Mouse (Mus musculus) layer of hippocampus, postnatal 10 days (tissue): ENCODE data around the gene Tubb3. TPM values are rescaled to one million over a fixed set of nuclear protein-coding genes. Genes with fewer than 3 reads are reported as not detected.
"Not testable (repeated sequence)": the region's sequence is repeated elsewhere in the genome, so short reads cannot be mapped to it uniquely, and the experiment has no call there.

Experiments
- DNase-seq, 2 experiments: peaks; one replicate each; pipeline ENCODE4 v3.0.0; 2021; ENCODE audit warnings: low spot score in 2 of 2
- total RNA-seq, 2 experiments: library from RNA; stranded (reverse); gene quantifications; 2 replicates each; pipeline ENCODE4 v1.2.3; 2021

The Tubb3 gene
- total RNA-seq, 2 experiments from 2014 or later: 1,031 to 1,094 TPM

DNA sequence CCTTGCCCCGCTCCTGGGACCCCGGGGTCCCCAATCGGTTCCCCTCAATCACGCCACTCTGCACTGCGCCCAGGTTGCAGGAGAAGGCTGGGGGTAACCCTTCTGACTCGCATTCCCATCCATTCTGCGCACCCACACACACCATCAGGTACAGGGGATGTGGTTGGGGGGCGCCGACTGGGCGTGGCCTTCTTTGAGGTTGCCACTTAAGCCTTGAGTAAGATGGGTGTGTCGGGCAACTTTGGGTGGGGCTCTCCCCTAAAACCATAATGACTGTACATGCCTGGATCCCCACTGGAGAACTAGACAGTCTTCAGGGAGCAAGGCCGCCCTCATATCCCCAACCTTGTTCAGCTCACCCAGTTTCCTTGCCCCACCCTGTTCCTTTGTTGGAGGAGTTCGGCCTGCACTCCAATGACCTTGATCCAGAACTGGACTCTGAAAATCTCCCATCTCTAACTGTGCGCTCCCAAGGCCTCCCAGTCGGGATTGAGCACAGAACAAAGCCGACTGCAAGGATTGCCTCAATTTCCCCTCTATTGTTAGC, 630 bp downstream of the Tubb3 start:
- DNase-seq: peak in 1 of 2 experiments; percentile 50

DNA sequence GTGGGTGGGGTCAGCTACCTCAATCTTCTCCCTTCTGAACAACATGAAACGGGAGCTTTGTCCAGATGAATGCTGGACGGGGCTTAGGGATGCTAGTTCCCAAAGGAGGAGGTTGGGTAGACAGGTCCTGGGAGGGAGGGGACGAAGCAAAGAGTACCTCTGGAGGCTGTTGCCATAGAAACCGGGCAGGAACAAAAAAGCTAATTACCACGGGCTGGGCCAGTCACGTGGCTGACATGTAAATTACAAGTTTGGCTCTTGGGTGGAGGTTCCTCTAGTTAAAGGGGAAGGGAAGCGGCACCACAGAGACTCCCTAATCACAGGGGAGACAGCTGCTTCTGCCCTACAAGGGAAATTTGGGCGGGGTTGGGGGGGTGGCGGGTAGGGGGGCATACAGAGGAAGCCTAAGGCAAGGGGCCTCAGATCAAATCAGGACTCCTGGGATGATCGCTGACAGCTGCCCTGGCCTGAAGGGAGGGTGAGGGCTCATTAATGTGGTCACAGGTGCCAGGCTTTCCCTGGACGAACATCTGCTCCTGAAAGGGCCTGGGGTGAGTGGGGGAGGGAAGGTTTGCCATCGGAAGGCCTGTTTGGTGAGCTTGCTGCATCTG, 1.4 kb downstream of the Tubb3 start:
- DNase-seq: peak; percentile 58 to 67

DNA sequence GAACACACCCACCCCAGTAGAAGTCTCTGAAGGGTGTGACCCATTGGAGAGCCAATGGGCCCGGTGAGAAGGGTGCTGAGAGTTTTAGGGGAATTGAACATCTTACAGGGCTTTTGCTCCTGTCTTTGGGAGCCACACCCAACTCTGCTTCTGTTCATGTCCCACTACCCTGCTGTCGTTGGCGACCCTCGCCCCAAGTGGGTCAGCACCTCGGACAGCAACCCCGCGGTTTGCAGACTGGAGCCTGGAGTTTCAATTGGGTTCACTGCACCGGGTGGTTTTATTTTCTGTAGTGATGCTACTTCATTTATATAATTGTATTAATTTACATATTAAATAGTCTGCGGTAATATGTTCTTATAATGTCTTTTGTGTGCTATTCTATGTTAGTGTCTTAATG, 3.0 kb downstream of the Tubb3 start:
- no peak for DNase-seq

DNA sequence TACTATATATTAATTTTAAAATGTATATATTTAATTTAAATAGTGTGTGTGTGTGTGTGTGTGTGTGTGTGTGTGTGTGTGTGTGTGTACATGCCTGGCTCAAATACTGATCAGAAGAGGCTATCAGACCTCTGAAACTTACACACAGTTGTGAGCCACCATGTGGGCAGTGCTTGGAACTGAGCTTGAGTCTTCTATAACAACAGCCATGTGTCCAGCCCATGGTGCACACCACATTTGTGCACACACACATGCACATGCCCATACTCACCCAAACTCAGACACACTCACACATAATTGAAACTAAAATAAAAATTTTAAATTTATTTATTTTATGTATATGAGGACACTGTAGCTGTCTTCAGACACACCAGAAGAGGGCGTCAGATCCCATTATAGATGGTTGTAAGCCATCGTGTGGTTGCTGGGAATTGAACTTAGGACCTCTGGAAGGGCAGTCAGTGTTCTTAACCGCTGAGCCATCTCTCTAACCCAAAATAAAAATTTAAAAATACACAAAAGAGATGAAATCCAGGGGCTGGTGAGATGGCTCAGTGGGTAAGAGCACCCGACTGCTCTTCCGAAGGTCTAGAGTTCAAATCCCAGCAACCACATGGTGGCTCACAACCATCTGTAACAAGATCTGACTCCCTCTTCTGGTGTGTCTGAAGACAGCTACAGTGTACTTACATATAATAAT, 3.9 kb downstream of the Tubb3 start:
- DNase-seq: not testable (repeated sequence)

DNA sequence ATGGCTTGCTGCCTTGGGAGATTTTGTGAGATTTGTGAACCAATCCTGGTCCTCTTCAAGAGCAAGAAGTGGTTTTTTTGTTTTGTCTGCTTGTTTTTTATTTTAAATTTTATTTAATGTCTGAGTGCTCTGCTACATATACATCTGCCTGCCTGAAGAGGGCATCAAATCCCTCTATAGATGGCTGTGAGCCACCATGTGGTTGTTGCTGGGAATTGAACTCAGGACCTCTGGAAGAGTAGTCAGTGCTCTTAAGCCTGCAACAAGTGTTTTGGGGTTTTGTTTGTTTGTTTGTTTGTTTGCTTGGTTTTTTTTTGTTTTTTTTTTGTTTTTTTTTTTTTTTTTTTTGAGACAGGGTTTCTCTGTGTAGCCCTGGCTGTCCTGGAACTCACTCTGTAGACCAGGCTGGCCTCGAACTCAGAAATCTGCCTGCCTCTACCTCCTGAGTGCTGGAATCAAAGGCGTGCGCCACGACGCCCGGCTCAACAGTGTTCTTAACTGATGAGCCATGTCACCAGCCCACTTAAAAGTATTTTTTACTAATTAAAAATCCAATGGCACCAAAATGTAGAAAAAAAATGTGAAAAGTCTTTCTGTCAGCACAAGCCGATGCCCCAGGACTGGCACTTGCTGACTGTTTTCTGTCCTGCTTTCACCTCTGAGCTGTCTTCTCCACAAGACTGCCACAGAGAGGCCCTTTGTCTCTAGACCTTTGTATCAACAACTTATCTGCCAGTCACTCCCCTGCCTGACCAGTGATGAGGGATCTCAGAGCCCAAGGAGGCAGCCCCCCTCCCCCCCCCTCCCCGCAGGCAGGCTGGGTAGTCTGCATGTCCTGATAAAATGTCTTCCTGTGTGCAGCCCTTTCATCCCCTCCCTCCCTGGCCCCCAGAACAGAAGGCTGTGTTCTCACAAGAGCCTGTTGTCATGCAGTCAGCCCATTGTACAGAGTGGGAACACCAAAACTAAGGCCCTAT, 5.0 kb downstream of the Tubb3 start:
- no peak for DNase-seq

DNA sequence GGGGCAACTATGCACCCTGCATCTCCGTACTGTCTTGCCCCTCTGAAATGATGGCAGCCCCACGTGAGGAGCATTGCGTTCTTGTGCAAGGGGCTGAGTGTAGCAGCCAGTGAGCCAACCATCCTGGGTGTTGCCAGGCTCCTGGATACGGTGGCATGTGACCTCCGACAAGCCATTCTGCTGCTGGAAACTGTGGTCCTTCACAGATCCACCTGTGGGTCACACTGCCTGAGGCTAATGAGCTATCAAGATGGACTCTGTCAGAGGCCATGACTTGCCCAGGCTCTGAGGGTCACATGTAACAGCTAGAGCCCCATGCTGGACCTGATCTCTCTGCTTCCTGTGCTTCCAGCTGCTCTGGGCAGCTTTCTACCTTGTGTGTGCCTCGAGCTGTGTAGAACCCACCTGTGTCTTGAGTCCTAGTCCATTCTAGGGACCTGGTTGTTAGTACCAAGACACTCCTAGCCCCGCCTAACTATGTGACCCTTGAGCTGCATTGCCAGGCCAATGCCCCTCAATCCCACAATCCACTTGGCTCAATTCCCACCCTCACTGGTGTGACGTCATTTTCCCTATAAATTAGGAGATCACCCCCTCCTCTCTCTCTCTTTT, 5.8 kb downstream of the Tubb3 start:
- no peak for DNase-seq

DNA sequence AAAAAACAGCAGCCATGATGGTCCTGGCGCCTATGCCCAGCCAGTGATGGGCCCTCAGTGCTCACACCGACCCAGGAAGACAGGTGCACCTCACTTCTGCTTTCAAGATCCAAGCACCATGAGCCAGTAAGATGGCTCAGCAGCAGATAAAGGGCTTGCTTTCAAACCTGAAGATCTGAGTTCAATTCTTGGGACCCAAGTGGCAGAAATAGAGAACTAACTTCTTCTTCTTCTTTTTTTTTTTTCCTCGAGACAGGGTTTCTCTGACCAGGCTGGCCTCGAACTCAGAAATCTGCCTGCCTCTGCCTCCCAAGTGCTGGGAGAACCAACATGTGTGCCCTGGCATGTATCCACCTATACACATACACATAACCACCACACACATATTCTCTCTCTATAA, 8.5 kb downstream of the Tubb3 start:
- DNase-seq: no peak

DNA sequence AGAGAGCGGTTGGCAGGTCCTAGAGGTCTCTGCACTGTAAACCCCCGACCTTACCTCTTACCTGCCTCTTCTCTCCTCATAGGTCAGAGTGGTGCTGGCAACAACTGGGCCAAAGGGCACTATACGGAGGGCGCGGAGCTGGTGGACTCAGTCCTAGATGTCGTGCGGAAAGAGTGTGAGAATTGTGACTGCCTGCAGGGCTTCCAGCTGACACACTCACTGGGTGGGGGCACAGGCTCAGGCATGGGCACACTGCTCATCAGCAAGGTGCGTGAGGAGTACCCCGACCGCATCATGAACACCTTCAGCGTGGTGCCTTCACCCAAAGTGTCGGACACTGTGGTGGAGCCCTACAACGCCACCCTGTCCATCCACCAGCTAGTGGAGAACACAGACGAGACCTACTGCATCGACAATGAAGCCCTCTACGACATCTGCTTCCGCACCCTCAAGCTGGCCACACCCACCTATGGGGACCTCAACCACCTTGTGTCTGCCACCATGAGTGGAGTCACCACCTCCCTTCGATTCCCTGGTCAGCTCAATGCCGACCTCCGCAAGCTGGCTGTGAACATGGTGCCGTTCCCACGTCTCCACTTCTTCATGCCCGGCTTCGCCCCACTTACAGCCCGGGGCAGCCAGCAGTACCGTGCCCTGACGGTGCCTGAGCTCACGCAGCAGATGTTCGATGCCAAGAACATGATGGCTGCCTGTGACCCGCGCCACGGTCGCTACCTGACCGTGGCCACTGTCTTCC, 9.5 kb downstream of the Tubb3 start:
- DNase-seq: no peak

DNA sequence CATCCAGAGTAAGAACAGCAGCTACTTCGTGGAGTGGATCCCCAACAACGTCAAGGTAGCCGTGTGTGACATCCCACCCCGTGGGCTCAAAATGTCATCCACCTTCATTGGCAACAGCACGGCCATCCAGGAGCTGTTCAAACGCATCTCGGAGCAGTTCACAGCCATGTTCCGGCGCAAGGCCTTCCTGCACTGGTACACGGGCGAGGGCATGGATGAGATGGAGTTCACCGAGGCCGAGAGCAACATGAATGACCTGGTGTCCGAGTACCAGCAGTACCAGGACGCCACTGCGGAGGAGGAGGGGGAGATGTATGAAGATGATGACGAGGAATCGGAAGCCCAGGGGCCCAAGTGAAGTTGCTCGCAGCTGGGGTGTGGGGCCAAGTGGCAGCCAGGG, 10.1 kb downstream of the Tubb3 start:
- DNase-seq: no peak

DNA sequence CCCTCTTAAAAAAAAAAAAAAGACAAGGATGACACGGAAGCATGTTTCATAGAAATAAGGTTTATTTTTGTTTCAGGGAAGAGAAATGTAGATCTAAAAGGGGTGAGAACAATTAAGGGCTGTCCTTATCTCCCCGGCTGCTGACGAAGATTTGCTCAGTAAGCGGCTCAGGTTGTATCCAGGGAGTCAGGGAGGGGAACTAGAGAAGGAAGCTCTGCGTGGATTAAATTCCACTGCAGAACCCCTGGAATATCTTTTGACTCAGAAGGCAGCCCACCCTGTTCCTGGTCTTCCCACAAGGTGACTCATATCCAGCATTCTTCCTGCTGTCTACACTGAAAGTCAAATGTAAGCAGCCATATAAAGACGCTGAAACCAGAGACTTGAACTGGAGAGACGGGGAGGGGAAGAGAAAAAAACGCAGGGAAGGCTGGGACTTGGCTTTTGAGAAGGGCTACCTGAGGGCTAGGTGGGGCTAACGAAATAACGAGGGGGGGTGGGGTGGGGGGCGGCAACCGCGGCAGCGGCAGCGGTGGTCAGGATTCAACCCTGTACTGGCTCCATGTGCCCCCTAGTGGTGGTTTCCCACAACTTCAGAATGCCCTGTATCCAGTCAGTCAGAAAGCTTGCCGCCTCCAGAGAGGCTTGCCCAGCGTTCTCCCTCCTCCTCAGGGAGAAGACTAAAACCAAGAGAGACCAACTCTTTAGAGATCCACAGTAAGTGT, 11.0 kb downstream of the Tubb3 start:
- DNase-seq: peak; percentile 77 to 81

DNA sequence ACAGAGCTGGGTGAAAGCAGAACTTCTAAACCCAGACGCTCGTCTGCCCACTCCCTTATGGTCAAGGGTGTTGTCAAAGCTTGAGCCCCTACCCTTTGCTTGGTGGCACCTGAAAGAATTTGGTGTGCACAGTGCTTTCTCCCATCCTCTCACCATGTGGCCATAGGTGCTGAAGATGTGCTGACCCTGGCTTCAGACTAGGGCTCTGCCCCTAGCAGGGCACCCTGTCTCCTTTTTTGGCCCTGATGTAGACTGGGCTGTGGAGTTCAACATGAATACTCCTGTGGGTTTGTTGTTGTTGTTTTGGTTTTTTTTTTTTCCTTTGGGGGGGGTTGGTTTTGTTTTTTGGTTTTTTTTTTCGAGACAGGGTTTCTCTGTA, 11.5 kb downstream of the Tubb3 start:
- DNase-seq: no peak

DNA sequence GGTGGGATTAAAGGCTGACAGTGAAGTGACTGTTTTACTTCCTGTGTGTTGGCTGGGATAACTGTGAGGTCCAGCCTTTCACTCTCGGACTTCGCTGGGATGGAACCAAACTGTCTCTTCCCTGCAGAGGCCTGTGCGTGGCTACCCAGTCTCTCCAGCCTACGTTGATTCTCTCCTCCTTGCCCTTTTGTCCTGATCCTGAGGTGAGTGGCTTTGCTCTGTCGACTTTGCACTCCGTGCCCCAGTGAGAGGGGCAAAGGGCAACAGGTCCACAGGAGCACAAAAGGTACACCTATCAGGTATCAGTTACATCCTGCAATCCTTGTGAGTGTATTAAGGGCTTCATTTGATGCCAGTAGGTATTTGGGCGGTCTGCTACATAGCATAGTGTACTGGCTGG, 12.2 kb downstream of the Tubb3 start, which contains the start of gene Def8:
Def8 (plus strand) TSS at position 87 of the 400 bp plus-strand sequence.
- no peak for DNase-seq

DNA sequence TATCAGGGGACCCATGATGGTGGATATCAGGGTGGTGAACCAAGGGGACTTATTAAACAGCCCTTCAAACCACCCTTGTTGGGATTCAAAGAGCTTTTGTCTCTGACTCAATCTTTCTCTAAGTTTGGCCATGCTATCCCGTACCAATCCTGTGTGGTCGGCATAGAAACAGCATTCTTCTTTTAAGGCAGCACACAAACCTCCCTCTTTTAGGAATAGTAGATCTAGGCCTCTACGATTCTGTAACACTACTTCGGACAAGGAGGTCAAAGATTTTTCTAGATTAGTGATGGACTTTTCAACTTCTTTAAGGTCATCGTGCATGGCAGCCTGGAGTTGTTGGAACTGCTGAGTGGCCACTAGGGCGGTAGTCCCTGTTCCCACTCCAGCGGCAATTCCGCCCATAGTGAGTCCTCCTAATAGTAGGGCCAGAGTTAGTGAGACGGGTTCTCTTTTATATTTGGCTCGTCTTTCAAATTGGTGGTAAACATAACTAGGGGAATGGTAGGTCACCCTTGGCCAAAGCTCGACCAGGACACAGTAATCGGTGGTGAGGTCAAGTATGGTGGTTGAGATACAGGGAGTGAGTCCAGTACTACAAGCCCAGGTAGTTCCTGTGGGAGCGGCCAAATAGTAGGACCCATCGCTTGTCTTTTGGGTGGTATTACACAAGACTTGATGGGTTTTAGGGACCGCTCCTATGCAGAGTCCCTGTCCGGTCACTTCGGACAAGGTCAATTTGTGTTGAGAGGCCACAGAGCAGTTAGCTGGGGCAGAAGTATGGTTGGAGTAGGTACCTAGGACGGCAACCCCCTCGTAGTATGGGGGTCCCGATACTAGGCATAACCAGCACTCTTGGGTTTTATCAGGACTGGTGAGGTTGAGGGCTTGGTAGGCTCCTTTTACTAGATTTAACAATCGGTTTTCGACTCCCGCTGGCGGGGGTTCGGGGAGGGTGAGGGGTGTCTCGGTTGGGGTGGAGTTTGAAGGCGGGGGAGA, 15.6 kb downstream of the Tubb3 start:
- DNase-seq: no peak

DNA sequence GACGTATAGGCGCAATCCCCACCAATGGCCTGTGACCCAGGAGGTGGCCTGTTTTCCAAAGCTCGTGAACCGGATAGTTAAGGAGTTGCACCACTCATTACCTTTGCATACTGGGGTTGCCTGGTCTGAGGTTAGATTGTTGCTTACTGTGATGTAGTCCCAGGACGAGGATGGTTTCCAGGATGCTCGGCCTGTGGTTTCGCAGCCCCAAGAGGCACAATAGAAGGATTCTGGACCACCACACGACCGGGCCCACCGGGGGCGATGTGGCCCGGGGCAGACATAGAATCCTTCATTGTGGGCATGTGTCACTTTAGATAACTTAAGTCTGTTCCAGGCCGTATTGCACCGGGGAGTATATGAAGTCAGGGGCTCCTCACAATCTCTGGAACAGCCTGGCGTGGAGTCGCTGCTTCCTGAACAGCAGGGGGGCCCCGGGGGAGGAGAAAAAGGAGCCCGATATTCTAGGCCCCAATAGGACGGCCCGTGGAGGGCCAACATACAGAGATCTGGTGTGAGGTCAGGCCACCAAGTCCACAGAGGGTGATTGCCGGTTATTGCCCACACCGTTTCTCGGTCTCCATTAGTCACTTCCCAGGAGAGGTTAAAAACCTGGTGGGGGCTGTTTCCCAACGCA, 16.5 kb downstream of the Tubb3 start:
- no peak for DNase-seq

DNA sequence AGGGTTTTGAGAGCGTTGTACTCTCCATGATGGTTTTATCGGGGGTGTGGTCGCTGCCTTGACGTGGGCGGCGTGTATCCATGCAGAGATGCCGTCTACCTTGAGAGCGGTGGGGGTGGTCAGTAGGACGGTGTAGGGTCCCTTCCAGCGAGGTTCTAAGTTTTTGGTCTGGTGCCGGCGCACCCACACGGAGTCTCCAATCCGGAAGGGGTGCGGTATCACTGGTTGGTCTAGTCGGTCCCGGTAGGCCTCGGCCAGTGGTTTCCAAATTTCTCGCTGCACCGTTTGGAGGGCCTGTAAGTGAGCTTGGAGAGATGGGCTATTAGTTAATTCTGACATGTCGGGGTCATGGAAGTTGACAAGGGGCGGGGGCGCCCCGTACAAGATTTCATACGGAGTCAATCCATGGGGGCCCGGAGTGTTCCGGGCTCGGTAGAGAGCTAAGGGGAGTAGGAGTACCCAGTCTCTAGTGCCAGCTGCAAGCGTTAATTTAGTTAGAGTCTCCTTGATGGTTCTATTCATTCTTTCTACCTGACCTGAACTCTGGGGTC, 17.2 kb downstream of the Tubb3 start:
- no peak for DNase-seq

DNA sequence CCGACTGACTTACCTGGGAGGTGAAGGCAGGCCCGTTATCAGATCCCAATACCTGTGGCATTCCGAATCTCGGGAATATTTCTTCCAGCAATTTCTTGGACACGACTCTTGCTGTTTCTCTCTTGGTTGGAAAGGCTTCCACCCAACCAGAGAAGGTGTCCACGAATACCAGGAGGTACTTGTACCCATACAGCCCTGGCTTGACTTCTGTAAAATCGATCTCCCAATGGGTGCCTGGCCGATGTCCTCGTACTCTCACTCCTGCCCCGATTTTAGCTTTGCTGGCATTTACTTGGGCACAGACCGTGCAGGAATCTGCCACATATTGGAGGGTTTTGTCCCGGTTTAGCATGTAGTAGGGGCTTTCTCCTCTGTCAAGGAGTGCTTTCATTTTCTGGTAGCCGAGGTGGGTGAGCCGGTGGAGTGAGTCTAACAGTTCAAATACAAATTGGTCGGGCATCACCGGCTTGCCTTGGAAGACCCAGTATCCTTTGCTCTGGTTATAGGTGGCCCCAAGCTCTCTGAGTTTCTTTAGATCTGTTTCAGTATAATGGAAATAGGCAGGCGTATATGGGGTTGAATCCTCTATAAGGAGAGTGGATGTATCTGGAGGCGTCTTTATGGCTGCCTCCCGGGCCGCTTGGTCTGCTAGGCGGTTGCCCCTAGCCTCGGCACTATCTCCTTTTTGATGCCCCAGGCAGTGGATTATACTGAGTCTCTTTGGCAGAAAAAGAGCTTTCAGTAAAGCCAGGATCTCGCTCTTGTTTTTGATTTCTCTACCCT, 17.9 kb downstream of the Tubb3 start:
- no peak for DNase-seq

DNA sequence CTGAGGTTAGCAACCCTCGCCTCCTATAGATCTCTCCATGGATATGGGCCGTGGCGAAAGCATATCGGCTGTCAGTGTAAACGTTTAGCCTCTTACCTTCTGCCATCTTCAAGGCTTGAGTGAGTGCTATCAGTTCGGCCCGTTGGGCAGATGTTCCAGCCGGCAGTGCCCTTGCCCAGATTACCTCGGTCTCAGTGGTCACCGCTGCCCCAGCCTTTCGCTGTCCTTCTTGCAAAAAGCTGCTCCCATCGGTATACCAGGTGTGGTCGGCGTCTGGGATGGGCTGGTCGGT, 18.4 kb downstream of the Tubb3 start:
- DNase-seq: not testable (repeated sequence)
